Mouse (Mus musculus): ENCODE measurements at regions not wholly inside any gene's neighbourhood (a gene's known extent, or its start where the extent isn't known, plus 50 kb on each side); places are given as distances from the start of the nearest gene placed in this dataset.
"Not testable (repeated sequence)": the region's sequence is repeated elsewhere in the genome, so short reads cannot be mapped to it uniquely, and the experiment has no call there.

GRCm38 (mm10) chr16:23838696-23839095 lies 52.1 kb downstream of the Sst start:
- DNase-seq (ENCODE audit: low read depth, low spot score): no peak

- no peak for DNase-seq (ENCODE audit: low read depth, low spot score)
These were observed 52.6 kb downstream of the Sst start for GRCm38 (mm10) chr16:23838114-23838513.

DNA sequence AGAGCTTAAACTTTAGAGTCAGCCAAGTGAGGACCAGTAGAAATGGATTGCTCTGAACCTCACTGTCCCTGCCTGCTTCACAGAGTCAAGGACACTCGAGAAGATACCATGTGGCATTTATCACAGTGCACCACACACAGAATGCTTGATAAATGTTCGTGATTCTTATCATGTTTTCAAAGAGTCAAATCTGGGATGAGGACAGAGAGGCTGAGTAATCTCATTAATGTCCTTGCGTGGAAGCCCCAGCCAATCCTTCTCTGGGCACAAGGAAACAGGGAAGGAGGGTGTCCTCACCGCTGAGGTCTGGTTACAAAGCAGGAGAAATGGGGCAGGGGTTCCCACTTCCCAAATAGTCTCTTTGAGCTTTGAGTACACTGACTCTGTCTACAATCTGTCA lies 55.8 kb downstream of the Sst start:
- no peak for DNase-seq (ENCODE audit: low read depth, low spot score)

- DNase-seq (ENCODE audit: low read depth, low spot score): no peak
These were observed 57.2 kb downstream of the Sst start for GRCm38 (mm10) chr16:23833603-23834002.

GRCm38 (mm10) chr16:23833042-23833423 lies 57.7 kb downstream of the Sst start:
- no peak for DNase-seq (ENCODE audit: low read depth, low spot score)

GRCm38 (mm10) chr16:23832393-23833041 lies 58.2 kb downstream of the Sst start:
- DNase-seq (ENCODE audit: low read depth, low spot score): no peak

DNA sequence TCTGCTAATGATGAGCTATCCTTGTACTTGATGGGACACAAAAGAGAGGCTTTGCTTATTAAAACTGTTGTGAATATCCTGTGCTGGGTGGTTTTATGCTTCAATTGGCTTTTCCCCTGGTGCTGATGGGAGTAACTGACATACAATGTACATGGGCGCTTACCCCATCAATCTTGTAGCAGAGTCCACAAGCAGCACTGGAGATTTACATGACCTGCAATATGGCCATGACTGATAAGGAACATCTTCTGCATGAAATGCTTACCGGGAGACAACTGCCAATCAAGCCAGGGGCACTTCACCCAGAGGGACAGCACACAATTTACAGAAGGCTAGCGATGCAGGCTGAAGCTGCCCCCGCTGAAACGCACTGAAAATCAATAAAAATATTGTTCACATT lies 65.1 kb downstream of the Sst start:
- no peak for DNase-seq (ENCODE audit: low read depth, low spot score)

DNA sequence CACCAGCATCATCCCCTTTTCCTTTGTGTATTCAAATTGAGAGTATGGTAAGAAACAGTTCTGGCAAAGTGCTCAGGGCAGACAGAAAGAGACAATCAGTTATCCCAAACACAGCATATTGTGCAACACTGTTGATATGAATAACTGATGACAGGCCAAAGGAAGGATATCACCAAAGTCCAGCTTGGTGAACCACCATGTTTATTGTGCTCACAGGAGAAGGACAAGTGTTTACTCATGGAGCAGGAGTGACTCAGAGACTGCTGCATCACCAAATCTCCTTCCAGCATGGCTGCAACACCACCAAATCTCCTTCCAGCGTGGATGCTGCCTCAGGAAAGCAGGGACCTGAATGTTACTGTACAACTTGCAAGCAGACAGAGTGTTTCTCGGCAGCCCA lies 105.5 kb downstream of the Sst start:
- DNase-seq (ENCODE audit: low read depth, low spot score): no peak

GRCm38 (mm10) chr16:23784021-23784897 lies 106.5 kb downstream of the Sst start:
- DNase-seq (ENCODE audit: low read depth, low spot score): no peak

- DNase-seq (ENCODE audit: low read depth, low spot score): no peak
These were observed 110.1 kb downstream of the Sst start for GRCm38 (mm10) chr16:23780440-23781231.

DNA sequence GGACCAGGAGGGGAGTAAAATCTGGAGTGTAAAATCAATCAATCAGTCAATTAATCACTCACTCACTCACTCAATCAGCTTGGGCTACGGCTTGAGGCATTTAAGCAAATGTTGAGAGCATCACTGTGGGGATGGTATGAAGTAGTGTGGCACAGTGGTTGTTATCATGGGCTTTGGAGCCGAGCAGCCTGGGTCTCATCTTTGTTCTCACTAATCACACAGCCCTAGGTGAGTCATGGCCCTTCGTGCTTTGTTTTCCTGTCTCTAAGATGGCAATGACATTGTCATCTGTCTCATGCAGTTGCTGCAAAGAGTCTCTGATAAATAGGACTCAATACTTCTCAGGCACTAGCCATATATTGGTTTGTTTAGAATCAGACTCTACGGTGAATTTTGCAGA lies 112.9 kb downstream of the Sst start:
- DNase-seq (ENCODE audit: low read depth, low spot score): no peak

- DNase-seq (ENCODE audit: low read depth, low spot score): no peak
These were observed 113.7 kb downstream of the Sst start for GRCm38 (mm10) chr16:23777041-23777440.

DNA sequence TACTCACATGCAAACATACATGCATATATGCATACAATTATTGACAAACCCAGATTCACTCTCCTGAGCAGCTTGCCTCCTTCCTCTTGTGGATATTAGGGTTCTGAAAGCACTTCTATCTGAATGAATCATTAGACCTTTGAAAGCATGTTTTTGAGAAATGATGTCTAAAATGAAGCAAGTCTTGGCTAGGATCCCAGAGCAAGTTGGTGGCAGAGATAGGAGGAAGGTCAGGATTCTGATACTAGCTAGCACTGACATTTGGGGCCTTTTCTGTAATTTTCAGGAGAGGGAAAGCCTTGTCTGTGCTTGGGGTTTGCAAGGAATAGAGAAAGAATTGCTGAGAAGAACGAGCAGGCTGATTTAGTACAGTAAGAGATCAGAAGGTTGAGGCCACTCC lies 114.3 kb downstream of the Sst start:
- DNase-seq (ENCODE audit: low read depth, low spot score): no peak

GRCm38 (mm10) chr16:23758136-23758812 lies 132.5 kb downstream of the Sst start:
- no peak for DNase-seq (ENCODE audit: low read depth, low spot score)

DNA sequence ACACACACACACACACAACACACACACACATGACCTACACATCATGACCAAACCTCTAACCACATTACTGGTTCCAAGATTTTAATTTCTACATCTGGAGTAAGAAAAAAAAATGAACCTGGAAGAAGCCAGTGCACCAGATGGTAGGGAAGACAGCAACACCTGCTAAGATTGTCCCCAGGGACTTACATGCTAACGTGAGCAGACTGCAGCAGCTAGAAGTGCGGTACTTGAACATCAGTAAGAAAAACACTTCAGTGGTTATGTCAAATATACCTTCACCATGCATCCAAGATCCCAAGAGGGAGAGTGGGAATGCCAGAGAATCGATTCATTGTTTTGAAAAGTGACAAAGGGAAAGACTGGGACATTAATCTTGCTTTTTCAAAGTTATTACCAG lies 153.7 kb downstream of the Sst start:
- no peak for DNase-seq (ENCODE audit: low read depth, low spot score)

GRCm38 (mm10) chr16:23735722-23736121 lies 155.0 kb downstream of the Sst start:
- no peak for DNase-seq (ENCODE audit: low read depth, low spot score)

DNA sequence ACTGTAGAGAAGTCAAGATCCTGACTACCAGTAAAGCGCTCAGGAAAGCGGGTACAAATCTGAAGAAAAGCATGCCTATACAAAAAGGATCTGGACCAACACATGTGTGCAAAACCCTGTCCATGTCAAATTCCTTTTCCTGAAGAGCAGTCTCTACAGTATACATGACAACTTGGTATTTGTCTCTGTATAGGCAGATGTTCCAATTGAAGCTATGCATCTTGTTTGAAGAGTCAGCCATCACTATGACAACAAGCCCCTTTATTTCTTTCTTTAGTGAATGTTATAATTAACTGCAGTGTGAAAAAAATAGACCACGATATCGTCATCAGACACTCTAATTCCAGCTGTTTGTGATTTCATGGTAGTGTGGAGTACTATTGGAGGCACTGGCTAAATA lies 164.2 kb downstream of the Sst start:
- DNase-seq (ENCODE audit: low read depth, low spot score): no peak

DNA sequence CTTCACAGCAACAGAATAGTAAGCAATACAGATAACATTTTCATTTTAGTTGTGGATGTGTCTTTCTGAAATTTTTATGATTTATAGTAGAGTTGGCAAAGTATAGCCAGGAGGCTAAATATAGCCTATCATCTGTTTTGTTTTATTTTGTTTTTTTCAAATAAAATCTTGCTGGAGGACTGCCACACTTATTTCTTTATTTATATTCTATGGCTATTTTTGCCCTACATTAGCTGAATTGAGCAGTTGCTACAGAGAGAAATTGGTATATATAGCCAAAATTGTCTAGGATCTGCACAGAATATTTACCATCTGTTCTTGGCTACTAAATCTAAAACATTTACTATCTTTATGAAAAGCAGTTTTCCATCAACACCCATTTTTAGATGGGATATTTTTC lies 169.0 kb downstream of the Sst start:
- no peak for DNase-seq (ENCODE audit: low read depth, low spot score)

DNA sequence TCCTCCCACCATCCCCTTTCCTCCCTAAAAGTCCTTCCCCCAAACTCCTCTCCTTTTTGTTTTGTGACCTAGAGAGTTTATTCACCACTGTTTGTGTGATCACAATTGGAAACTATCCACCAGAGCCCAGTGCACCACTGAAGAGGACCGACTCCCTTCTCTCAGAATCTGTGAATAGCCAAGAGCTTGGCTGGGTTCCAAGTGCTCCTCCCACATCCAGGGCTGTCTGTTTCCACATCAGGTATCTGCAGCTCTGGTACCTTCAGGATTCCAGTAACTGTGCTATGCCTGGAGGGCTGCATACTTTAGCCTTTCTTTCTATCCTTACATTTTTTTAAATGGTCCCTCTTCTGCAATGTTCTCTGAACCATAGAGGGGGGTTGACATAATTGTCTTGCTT lies 180.5 kb upstream of the Masp1 start:
- DNase-seq (ENCODE audit: low read depth, low spot score): no peak

GRCm38 (mm10) chr16:23694226-23694625 lies 173.6 kb upstream of the Masp1 start:
- DNase-seq (ENCODE audit: low read depth, low spot score): not testable (repeated sequence)

GRCm38 (mm10) chr16:23690061-23690460 lies 169.4 kb upstream of the Masp1 start:
- no peak for DNase-seq (ENCODE audit: low read depth, low spot score)

GRCm38 (mm10) chr16:23686783-23687182 lies 166.2 kb upstream of the Masp1 start:
- DNase-seq (ENCODE audit: low read depth, low spot score): no peak

All from A20 (cell line).